ENCODE assay signal across 14 mouse cellular contexts in the genomic region with DNA sequence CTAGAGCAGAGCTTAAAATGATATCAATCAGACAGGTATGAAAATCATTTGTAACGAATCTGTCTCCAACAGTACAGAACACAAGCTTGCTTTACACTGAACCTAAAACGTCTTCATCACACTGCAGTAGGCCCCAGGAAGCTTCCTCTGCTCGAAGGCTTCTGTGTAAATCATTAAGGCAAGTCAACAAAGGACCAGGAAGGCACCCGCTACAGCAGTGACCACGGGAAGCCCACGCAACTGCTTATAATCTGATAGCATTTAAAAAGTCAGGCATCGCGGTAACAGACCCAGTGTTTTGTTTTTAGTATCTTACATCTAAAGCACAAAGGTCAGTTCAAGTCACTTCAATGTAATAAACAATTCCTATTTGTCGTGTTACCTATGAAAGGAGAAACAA.
A peak's percentile ranks its signal among the peaks of the same experiment; 100 is the strongest.
DNase-seq lines count a peak whose midpoint lies in the region; ATAC-seq and TF ChIP-seq lines count a peak whose summit lies in the region.
"Had no signal": no experiment of that assay in that cellular context is flagged by ENCODE, and none has a peak within 500 bp of the region (broad histone marks: within the 10 kb centered on the region; RNA-seq: fewer than 3 reads in every experiment).

No protein-coding gene starts in this region.

- H3K9me3 ChIP-seq in forebrain, embryonic 16.5 days (ENCODE audit: control insufficient read depth, low read length): no peaks in the 10 kb centered on the region
- H3K9me3 ChIP-seq: embryonic facial prominence, embryonic 10.5 days had no signal

- no peaks in the 10 kb centered on the region for H3K4me1 ChIP-seq in forebrain, embryonic 16.5 days (replicated peaks; ENCODE audit: control insufficient read depth, insufficient read depth, low read length)
- no peaks in the 10 kb centered on the region for H3K4me1 ChIP-seq in thymus, adult 2 months (replicated peaks; ENCODE audit: control insufficient read depth, insufficient read depth, low read length)
- H3K4me1 ChIP-seq: embryonic facial prominence, embryonic 10.5 days had no signal

- TF ChIP-seq CTCF in layer of hippocampus, adult 2 months (conservative IDR thresholded peaks at IDR 0.05): no peak
- no peak for TF ChIP-seq CTCF in thymus, adult 2 months (IDR thresholded peaks at IDR 0.05; ENCODE audit: borderline replicate concordance, control insufficient read depth, extremely low read depth, insufficient read depth, low read length, poor library complexity)

- no peak overlapping the region for H3K9ac ChIP-seq in forebrain, embryonic 16.5 days (replicated peaks; ENCODE audit: low read depth, low read length)

- no peak for TF ChIP-seq POLR2A in thymus, adult 2 months (IDR thresholded peaks at IDR 0.05; ENCODE audit: control insufficient read depth, extremely low read depth, insufficient read depth, low read length, poor library complexity)

- peak; percentile 20 for DNase-seq in CD4-positive, CD25-positive, alpha-beta regulatory T cell, adult 2 months (ENCODE audit: low read depth, low spot score)
- no peak for DNase-seq in layer of hippocampus, adult 2 months (ENCODE audit: low spot score in 2 of 2)
- no peak for DNase-seq in layer of hippocampus, adult 11-12 months (ENCODE audit: low spot score)
- DNase-seq in kidney, adult 11 months: peak; percentile 11
- DNase-seq in kidney, postnatal 36 days: peak; percentile 12 to 20
- DNase-seq in thymus, adult 2 months: no peak
- DNase-seq: cerebellum, adult 11 months; retina, postnatal 1 day; spleen, adult 18-20 months had no signal

- WGBS in forebrain, embryonic 16.5 days: 77% methylated on average over 9 of the region's 9 CpGs
- 61% methylated on average over 9 of the region's 9 CpGs for WGBS in thymus, adult 2 months

- no peaks in the 10 kb centered on the region for H3K27me3 ChIP-seq in forebrain, embryonic 16.5 days (replicated peaks; ENCODE audit: control insufficient read depth, insufficient read depth, low read length)
- H3K27me3 ChIP-seq in thymus, adult 2 months (ENCODE audit: control insufficient read depth, insufficient read depth, low read length): no peaks in the 10 kb centered on the region

- ATAC-seq in CD4-positive, CD25-positive, alpha-beta regulatory T cell, adult 4 months: no peak
- ATAC-seq in forebrain, embryonic 16.5 days: no peak

- peaks cover 30% of the 10 kb centered on the region for H3K36me3 ChIP-seq in forebrain, embryonic 16.5 days (ENCODE audit: control insufficient read depth, insufficient read depth)
- H3K36me3 ChIP-seq in thymus, adult 2 months (ENCODE audit: control insufficient read depth, insufficient read depth, low read length): no peaks in the 10 kb centered on the region

- H3K27ac ChIP-seq in layer of hippocampus, adult 2 months: peak overlapping the region; percentile 37; the same call in 1 of the 2 replicates
- no peak overlapping the region for H3K27ac ChIP-seq in forebrain, embryonic 16.5 days (ENCODE audit: low read length)
- H3K27ac ChIP-seq in thymus, adult 2 months (ENCODE audit: control insufficient read depth, insufficient read depth, low read length): no peak overlapping the region
- H3K27ac ChIP-seq: embryonic facial prominence, embryonic 10.5 days had no signal

- H3K4me2 ChIP-seq in forebrain, embryonic 16.5 days (ENCODE audit: low read length): no peak overlapping the region

- H3K4me3 ChIP-seq in layer of hippocampus, adult 2 months: no peak overlapping the region
- H3K4me3 ChIP-seq in forebrain, embryonic 16.5 days (replicated peaks; ENCODE audit: low read length): no peak overlapping the region
- no peak overlapping the region for H3K4me3 ChIP-seq in thymus, adult 2 months (ENCODE audit: control insufficient read depth, insufficient read depth, low read length)
- H3K4me3 ChIP-seq: embryonic facial prominence, embryonic 10.5 days; left cerebral cortex, adult 2 months; myocyte had no signal

Comparison
In these comparisons a context has a peak if more than half of its experiments do, and no peak if none do; other contexts are left out.
1. DNase-seq: peak in CD4-positive, CD25-positive, alpha-beta regulatory T cell, adult 2 months (single experiment), kidney, adult 11 months (single experiment) and kidney, postnatal 36 days (2 of 2); none in layer of hippocampus, adult 2 months (0 of 2), layer of hippocampus, adult 11-12 months (single experiment) and thymus, adult 2 months (single experiment).